Mouse (Mus musculus) embryonic facial prominence, embryonic 12.5 days (tissue): Measurements from ENCODE around the gene Gm648. TPM values are rescaled to one million over a fixed set of nuclear protein-coding genes. Genes with fewer than 3 reads are reported as not detected.
A peak's percentile ranks its signal among the peaks of the same experiment; 100 is the strongest.
"Not testable (repeated sequence)": the region's sequence is repeated elsewhere in the genome, so short reads cannot be mapped to it uniquely, and the experiment has no call there.

Experiments used
- ATAC-seq: fragments of 200-750 bp; cut with Nextera tagmentation; 2 replicates; pipeline ENCODE4 v1.8.0; 2017; ENCODE audit not compliant: insufficient number of reproducible peaks, insufficient read depth, low FRiP score, low TSS enrichment
- H3K27ac ChIP-seq: fragments of 300-500 bp; sonication (generic); 2 replicates; pipeline ENCODE4 v1.5.1; 2016; ENCODE audit warnings: mild to moderate bottlenecking
- H3K27me3 ChIP-seq: fragments of 300-500 bp; sonication (generic); 2 replicates; pipeline ENCODE4 v1.6.1; 2016; ENCODE audit warnings: mild to moderate bottlenecking, moderate library complexity
- H3K36me3 ChIP-seq: fragments of 300-500 bp; sonication (generic); 2 replicates; pipeline ENCODE4 v1.6.1; 2016; ENCODE audit warnings: mild to moderate bottlenecking
- H3K4me1 ChIP-seq: fragments of 300-500 bp; sonication (generic); 2 replicates; pipeline ENCODE4 v1.6.1; 2016
- H3K4me2 ChIP-seq: fragments of 300-500 bp; sonication (generic); replicated peaks from 2 replicates; pipeline ENCODE4 v1.6.1; 2016; ENCODE audit warnings: mild to moderate bottlenecking, moderate library complexity
- H3K4me3 ChIP-seq: fragments of 300-500 bp; sonication (generic); 2 replicates; pipeline ENCODE4 v1.5.1; 2016; ENCODE audit warnings: mild to moderate bottlenecking
- H3K9ac ChIP-seq: fragments of 300-500 bp; sonication (generic); 2 replicates; pipeline ENCODE4 v1.6.1; 2016; ENCODE audit warnings: mild to moderate bottlenecking, moderate library complexity
- H3K9me3 ChIP-seq: fragments of 300-500 bp; sonication (generic); 2 replicates; pipeline ENCODE4 v1.6.1; 2016; ENCODE audit warnings: mild to moderate bottlenecking, moderate library complexity
- WGBS: fragments of 180-500 bp; shearing (Covaris S2); methylation state at CpG from one replicate; pipeline ENCODE4 v1.1.7; 2016; 5-methylcytosine and 5-hydroxymethylcytosine counted together
- polyA plus RNA-seq: library from polyadenylated mRNA; unstranded; fragments of >200 nt; fragmentation: Nextera tagmentation; extraction: Ambion mirVana; gene quantifications from 2 replicates; pipeline ENCODE4 v1.2.1, GENCODE M21; 2016

Gene Gm648
- polyA plus RNA-seq, result not detected in 2 replicates

DNA sequence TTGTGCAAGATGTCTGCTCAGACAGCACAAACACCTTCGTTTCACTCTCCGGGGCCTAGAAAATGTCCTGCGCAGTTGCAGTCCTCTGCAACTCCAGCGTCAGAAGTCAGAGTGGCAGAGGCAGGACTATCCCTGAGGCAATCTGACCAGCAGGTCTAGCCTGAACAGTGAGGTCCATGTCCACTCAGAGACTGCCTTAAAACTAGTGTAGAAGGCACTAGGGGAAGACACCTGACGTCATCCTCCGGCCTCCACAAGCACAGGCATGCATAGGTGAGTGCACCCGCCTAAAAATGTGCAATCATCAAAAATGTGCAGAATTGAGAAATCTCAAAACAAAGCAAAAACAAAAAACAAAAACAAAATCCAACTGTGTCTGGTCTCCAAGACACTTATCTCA, at the start of gene Gm648:
Gm648 (minus strand) TSS at position 101 of the 400 bp plus-strand sequence.
- Histone ChIP-seq H3K9me3 (no peaks in the 10 kb centered on the region), H3K4me1 (no peaks in the 10 kb centered on the region), H3K4me3 (no peak within 1 kb of the TSS), H3K4me2 (no peak within 1 kb of the TSS), H3K36me3 (no peaks in the 10 kb centered on the region), H3K9ac (no peak within 1 kb of the TSS), H3K27ac (no peak within 1 kb of the TSS), H3K27me3 (no peaks in the 10 kb centered on the region)
- no peak for ATAC-seq
- WGBS, result 84% methylated on average over 7 of the region's 7 CpGs

DNA sequence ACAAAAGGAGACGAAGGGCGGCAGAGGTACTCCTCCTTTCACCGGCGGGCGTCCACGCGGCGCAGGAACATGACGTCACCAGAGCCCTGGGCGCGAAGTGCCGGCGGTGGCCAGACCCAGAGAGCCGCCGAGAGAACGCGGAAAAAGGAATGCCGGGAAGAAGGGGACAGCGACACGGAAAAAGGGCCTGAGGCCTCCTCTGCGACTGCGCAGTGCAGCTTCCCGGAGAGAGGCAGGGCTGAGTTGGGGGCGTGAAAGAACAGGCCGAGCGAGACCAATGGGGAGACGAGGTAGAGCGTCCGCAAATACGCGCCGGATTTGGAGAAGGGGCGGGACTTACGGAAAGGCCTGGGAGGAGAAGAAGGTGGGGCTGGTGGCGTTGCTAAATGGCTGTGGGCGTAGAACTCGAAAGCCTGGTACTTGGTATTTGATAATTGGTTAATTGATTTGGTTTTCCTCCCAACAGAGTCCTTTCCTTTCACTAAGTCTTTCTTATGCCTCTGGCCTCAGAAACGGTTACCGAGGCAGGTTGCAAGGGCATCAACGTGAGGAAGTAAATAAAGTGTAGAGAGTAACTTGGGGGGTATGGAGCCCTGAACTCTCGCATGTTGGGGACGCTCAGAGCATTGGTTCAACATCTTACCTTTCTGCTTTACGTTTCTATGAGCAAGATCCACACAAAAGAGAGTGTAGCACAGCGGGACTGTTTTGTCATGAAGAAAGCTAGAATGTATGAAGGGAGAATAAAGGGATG, 48.7 kb upstream of the Gm648 start, which contains the start of gene Mmgt1:
Mmgt1 (minus strand) TSS at position 183 of the 754 bp plus-strand sequence.
- Histone ChIP-seq H3K4me3 (peak within 1 kb of the TSS; percentile 60), H3K27me3 (no peaks in the 10 kb centered on the region), H3K9me3 (no peaks in the 10 kb centered on the region), H3K27ac (peak within 1 kb of the TSS; percentile 61; the same call in 1 of the 2 replicates), H3K4me2 (peak within 1 kb of the TSS; percentile 53), H3K9ac (peak within 1 kb of the TSS; percentile 67), H3K4me1 (no peaks in the 10 kb centered on the region), H3K36me3 (no peaks in the 10 kb centered on the region)
- ATAC-seq, result peak; percentile 98
- 19% methylated on average over 44 of the region's 44 CpGs for WGBS

DNA sequence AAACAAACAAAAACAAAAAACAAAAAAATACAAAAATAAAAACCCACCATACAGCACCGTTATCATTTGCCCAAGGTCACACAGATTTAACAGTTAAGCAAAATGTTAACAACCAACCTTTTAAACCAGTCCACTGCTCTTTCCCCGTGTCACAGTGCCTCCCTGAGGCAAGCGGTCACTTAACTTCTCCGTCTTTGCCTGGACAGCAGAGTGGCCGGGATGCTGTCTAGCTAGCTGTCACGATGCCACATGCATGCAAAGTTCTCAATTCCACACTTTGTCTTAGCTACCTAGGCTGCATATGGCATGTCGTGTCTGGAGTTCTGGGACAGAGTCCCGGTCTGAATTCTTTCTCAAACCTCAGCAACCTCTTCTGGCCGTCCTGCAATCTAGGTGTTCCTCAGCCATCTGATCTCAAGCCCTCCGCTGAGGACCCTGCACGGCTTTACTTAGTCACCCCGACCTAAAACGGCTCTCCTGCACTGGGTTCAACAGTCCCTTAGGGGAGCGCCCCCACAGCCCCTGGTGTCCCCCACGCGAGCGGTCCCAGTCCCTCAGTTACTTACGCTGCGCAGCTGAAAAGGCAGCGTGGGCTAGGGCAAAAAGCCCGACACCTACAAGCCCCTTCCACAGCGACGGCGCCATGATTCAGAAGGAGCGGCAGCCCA, 47.9 kb upstream of the Gm648 start:
- WGBS, result 27% methylated on average over 25 of the region's 25 CpGs
- peak overlapping the region; percentile 61; the same call in 1 of the 2 replicates for H3K27ac ChIP-seq
- H3K27me3 ChIP-seq, result no peaks in the 10 kb centered on the region
- H3K36me3 ChIP-seq, result no peaks in the 10 kb centered on the region
- H3K9me3 ChIP-seq, result no peaks in the 10 kb centered on the region
- peak; percentile 72 for ATAC-seq
- peak overlapping the region; percentile 60 for H3K4me3 ChIP-seq
- H3K9ac ChIP-seq, result peak overlapping the region; percentile 67
- H3K4me1 ChIP-seq, result no peaks in the 10 kb centered on the region
- peak overlapping the region; percentile 53 for H3K4me2 ChIP-seq

DNA sequence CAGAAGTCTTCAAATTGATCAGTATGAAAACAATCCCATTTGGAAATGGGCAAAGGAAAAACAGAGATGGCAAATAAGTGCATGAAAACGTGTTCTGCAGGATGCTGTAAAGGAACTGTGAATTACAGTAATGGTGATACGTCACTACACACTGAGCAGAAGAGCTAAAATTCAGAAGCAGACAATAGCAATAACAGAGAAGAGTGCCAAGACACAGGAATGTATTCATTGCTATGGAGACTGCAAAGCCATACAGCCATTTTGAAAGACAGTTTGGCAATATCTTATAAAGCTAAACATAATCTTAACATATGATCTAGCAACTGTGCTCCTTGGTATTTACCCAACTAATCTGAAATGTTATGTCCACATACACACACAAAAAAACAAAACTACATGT, 28.8 kb upstream of the Gm648 start:
- Histone ChIP-seq H3K4me3 (no peak overlapping the region), H3K4me2 (no peak overlapping the region), H3K27ac (no peak overlapping the region), H3K9ac (no peak overlapping the region), H3K4me1 (no peaks in the 10 kb centered on the region), H3K27me3 (no peaks in the 10 kb centered on the region), H3K9me3 (no peaks in the 10 kb centered on the region), H3K36me3 (no peaks in the 10 kb centered on the region)
- WGBS, result 78% methylated on average over 2 of the region's 2 CpGs
- no peak for ATAC-seq

DNA sequence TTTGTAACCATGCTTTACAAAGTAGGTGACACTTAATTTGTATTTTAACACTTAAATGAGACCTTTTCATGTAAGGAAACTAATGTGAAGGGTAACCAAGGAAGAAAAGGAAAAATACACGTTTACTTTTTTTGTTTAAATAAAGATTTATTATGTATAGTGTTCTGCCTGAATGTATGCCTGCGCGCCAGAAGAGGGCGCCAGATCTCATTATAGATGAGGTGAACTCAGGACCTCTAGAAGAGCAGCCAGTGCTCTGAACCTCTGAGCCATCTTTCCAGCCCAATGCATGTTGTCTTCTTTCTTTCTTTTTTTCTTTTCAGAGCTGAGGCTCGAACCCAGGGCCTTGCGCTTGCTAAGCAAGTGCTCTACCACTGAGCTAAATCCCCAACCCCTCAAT, 23.1 kb upstream of the Gm648 start:
- H3K4me2 ChIP-seq, result no peak overlapping the region

DNA sequence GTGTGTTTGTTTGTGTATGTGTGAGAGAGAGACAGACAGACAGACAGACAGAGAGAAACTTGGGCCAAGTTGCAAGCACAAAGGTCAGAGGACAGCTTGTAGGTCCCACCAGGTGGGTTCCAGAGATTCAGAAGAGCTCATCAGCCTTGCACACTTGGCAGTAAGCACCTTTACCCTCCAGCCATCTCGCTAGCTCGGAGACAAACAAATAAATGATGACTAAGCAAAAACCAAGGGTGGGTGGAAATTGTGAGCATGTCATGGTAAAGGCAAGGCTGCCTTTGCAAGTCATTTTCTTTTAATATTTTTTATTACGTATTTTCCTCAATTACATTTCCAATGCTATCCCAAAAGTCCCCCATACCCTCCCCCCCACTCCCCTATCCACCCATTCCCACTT, 4.2 kb upstream of the Gm648 start:
- H3K36me3 ChIP-seq, result no peaks in the 10 kb centered on the region
- ATAC-seq, result no peak

More for the DNA sequence above, 23.1 kb upstream of the Gm648 start:
- Histone ChIP-seq H3K36me3 (no peaks in the 10 kb centered on the region), H3K9me3 (no peaks in the 10 kb centered on the region), H3K4me3 (no peak overlapping the region), H3K27me3 (no peaks in the 10 kb centered on the region), H3K4me1 (no peaks in the 10 kb centered on the region), H3K27ac (no peak overlapping the region), H3K9ac (no peak overlapping the region)
- no peak for ATAC-seq
- WGBS, result 27% methylated on average over 6 of the region's 6 CpGs

DNA sequence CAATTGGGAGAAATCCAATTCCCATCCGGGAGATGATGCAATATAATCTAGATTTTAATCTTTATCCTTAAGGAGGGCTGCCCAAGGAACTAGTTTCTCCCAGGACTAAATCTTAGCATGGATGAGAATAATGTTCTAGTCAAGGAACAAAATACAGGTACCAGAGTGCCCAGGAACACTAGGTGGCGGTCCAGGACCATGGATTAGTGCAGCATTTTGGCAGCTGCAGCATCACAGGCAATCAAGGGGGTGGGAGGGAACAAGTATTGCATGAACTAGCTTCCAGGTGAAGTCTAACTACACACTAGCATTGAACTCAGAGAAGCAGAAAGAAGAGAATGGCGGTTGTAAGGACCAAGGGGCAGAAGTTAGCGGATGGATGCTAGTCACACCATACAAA, 12.2 kb downstream of the Gm648 start:
- no peaks in the 10 kb centered on the region for H3K4me1 ChIP-seq
- H3K4me3 ChIP-seq, result no peak overlapping the region
- no peak overlapping the region for H3K27ac ChIP-seq
- H3K27me3 ChIP-seq, result no peaks in the 10 kb centered on the region
- H3K4me2 ChIP-seq, result no peak overlapping the region
- H3K9me3 ChIP-seq, result no peaks in the 10 kb centered on the region
- no peak overlapping the region for H3K9ac ChIP-seq
- 50% methylated on average over 4 of the region's 4 CpGs for WGBS
- H3K36me3 ChIP-seq, result no peaks in the 10 kb centered on the region
- no peak for ATAC-seq

More for the DNA sequence above, 4.2 kb upstream of the Gm648 start:
- H3K27ac ChIP-seq, result no peak overlapping the region
- H3K4me2 ChIP-seq, result no peak overlapping the region
- H3K4me3 ChIP-seq, result no peak overlapping the region
- H3K4me1 ChIP-seq, result no peaks in the 10 kb centered on the region
- no peaks in the 10 kb centered on the region for H3K27me3 ChIP-seq
- H3K9me3 ChIP-seq, result no peaks in the 10 kb centered on the region
- 79% methylated on average over 3 of the region's 3 CpGs for WGBS
- H3K9ac ChIP-seq, result no peak overlapping the region

DNA sequence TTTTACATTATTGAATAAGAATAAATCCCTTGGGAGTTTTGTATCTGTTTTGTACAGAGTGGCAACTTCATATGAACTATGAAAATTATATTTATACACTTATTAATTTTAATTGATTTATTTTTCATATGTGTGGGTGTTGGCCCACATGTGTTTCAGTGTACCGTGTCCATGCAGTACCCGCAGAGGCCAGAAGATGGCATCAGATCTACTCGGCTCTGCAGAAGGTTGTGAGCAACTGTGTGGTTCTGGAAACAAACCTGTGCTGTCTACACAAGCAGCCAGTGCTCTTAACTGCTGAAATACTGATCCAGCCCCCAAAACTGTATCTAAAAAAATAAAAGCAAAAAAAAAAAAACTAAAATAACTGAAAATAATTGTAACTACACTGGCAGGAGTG, 18.1 kb downstream of the Gm648 start:
- 8% methylated on average over 3 of the region's 3 CpGs for WGBS
- no peak overlapping the region for H3K27ac ChIP-seq
- no peaks in the 10 kb centered on the region for H3K4me1 ChIP-seq
- ATAC-seq, result no peak
- no peak overlapping the region for H3K4me2 ChIP-seq
- no peaks in the 10 kb centered on the region for H3K27me3 ChIP-seq
- H3K36me3 ChIP-seq, result no peaks in the 10 kb centered on the region
- H3K9me3 ChIP-seq, result no peaks in the 10 kb centered on the region
- no peak overlapping the region for H3K4me3 ChIP-seq
- no peak overlapping the region for H3K9ac ChIP-seq

DNA sequence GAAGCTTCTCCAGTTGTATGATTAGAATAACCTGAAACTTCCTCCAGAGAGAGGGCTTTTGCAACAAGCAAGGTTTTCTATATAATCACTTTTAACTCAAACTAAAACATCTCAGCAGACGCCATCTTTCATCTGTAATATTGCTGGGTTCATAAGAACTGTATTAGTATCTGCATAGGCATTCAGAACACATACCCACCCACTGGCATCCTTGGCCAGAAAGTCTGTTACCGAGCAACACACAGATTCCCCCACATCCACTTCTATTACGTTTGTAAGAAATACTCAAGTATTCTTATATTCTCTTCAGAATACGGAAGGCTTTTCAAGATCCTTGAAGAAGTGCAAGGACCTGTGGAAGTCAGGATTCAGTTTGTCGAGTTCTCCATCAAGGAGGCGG, 25.0 kb downstream of the Gm648 start, which contains the start of gene Gm10477:
Gm10477 (plus strand) TSS at position 301 of the 400 bp plus-strand sequence.
- H3K4me3 ChIP-seq, H3K4me2 ChIP-seq, H3K9ac ChIP-seq, H3K27me3 ChIP-seq, H3K27ac ChIP-seq, H3K36me3 ChIP-seq, ATAC-seq, H3K4me1 ChIP-seq, H3K9me3 ChIP-seq: not testable (repeated sequence)
- WGBS, result 85% methylated on average over 6 of the region's 6 CpGs

DNA sequence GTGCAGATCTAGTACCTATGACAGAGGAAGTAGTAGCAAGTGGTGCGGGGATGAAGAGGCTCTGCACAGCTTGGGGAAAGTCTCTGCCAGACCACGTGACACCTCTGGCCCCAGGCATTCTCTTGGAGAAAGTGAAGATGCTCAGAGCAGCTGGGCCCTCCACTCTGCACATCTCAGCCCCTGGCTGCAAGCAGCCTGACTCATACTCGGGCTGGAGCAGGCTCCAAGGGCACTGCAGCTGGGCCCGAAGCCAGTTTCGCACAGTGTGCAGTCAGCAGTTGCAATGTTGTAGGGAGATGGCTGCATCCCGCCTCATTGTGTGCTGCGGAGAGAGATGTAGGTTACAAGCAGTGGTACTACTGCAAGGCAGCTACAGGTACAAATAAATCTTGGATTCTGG, 52.2 kb downstream of the Gm648 start:
- no peak overlapping the region for H3K4me3 ChIP-seq
- 0 out of 2 replicates have a peak, but pooled peaks cover 1% of the 10 kb centered on the region for H3K36me3 ChIP-seq
- 83% methylated on average over 7 of the region's 7 CpGs for WGBS
- no peak for ATAC-seq
- H3K9ac ChIP-seq, result no peak overlapping the region
- no peak overlapping the region for H3K27ac ChIP-seq
- no peaks in the 10 kb centered on the region for H3K9me3 ChIP-seq
- H3K4me2 ChIP-seq, result no peak overlapping the region
- no peaks in the 10 kb centered on the region for H3K4me1 ChIP-seq
- H3K27me3 ChIP-seq, result no peaks in the 10 kb centered on the region
